Mouse (Mus musculus): ENCODE measurements around the gene Arl16. TPM values are rescaled to one million over a fixed set of nuclear protein-coding genes. Genes with fewer than 3 reads are reported as not detected.
"Not testable (repeated sequence)": the region's sequence is repeated elsewhere in the genome, so short reads cannot be mapped to it uniquely, and the experiment has no call there.

Gene Arl16
- 13.4 and 17.1 TPM in 2 replicates for total RNA-seq (2017)

- peak; percentile 97 for ATAC-seq (ENCODE audit: extremely low read depth, insufficient number of reproducible peaks, low FRiP score, poor library complexity, severe bottlenecking)
Measured at GRCm38 (mm10) chr11:120467051-120467735, at the start of gene Arl16. Arl16 (minus strand) TSS chr11:120467607.

- no peak for ATAC-seq (ENCODE audit: extremely low read depth, insufficient number of reproducible peaks, low FRiP score, poor library complexity, severe bottlenecking)
Measured at GRCm38 (mm10) chr11:120517147-120517546, 49.7 kb upstream of the Arl16 start.

- peak; percentile 84 for ATAC-seq (ENCODE audit: extremely low read depth, insufficient number of reproducible peaks, low FRiP score, poor library complexity, severe bottlenecking)
Measured at GRCm38 (mm10) chr11:120515611-120516010, 48.2 kb upstream of the Arl16 start.

- not testable (repeated sequence) for ATAC-seq (ENCODE audit: extremely low read depth, insufficient number of reproducible peaks, low FRiP score, poor library complexity, severe bottlenecking)
Measured at GRCm38 (mm10) chr11:120514262-120514661, 46.9 kb upstream of the Arl16 start.

- ATAC-seq (ENCODE audit: extremely low read depth, insufficient number of reproducible peaks, low FRiP score, poor library complexity, severe bottlenecking), result no peak
Measured at GRCm38 (mm10) chr11:120512790-120513453, 45.5 kb upstream of the Arl16 start.

DNA sequence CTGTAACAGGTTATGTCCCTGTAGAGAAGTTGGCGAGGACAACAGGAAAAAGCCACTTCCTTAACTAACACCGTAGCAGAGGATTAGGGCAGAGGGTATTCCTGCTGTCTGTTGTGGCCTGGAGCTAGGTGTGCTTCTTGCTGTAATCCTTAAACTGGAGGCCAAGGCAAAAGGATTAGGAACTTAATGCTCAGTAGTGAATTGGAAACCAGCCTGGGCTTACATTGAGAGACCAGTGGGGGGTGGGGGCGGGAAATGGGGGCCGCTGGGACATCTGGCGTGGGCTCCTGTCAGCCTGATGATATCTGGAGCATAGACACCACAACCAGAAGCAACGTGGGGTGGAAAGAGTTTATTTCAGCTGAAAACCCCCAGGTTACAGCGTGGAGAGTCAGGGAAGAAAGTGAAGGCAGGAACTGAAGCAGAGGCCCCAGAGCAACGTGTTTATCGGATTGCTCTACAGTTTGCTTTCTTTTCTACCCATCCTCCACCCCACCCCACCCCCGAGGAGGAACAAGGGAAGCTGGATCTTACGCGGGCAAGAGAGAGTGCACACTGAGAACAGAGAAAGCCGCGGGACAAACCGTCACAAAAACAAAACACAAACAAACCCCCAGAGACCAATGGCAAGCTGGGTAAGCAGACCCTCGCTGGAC, 43.1 kb upstream of the Arl16 start:
- no peak for ATAC-seq (ENCODE audit: extremely low read depth, insufficient number of reproducible peaks, low FRiP score, poor library complexity, severe bottlenecking)

- ATAC-seq (ENCODE audit: extremely low read depth, insufficient number of reproducible peaks, low FRiP score, poor library complexity, severe bottlenecking), result no peak
Measured at GRCm38 (mm10) chr11:120509940-120510339, 42.5 kb upstream of the Arl16 start.

- no peak for ATAC-seq (ENCODE audit: extremely low read depth, insufficient number of reproducible peaks, low FRiP score, poor library complexity, severe bottlenecking)
Measured at GRCm38 (mm10) chr11:120508290-120508870, 41.0 kb upstream of the Arl16 start.

- no peak for ATAC-seq (ENCODE audit: extremely low read depth, insufficient number of reproducible peaks, low FRiP score, poor library complexity, severe bottlenecking)
Measured at GRCm38 (mm10) chr11:120507611-120508289, 40.3 kb upstream of the Arl16 start.

GRCm38 (mm10) chr11:120506899-120507298, 39.5 kb upstream of the Arl16 start:
- ATAC-seq (ENCODE audit: extremely low read depth, insufficient number of reproducible peaks, low FRiP score, poor library complexity, severe bottlenecking), result no peak

GRCm38 (mm10) chr11:120505661-120506060, 38.3 kb upstream of the Arl16 start:
- ATAC-seq (ENCODE audit: extremely low read depth, insufficient number of reproducible peaks, low FRiP score, poor library complexity, severe bottlenecking), result no peak

DNA sequence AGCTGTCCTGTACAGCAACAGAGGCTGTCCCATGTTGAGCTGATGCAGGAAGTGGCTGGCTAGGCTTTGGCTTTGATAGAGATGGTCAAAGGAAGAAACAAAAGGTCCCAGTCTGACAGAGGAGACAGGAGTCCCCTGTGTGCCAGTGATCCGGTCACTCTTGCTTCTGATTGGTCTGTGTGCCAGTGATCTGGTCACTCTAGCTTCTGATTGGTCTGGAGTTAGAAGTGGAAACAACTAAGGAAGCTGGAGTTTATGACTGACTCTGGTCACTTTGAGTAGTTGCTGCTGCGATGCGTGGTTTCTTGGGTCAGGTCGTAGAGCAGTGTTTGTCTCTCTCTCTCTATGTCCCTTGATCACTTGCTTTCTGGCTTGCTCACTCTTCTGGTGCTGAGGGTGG, 34.3 kb upstream of the Arl16 start:
- no peak for ATAC-seq (ENCODE audit: extremely low read depth, insufficient number of reproducible peaks, low FRiP score, poor library complexity, severe bottlenecking)

DNA sequence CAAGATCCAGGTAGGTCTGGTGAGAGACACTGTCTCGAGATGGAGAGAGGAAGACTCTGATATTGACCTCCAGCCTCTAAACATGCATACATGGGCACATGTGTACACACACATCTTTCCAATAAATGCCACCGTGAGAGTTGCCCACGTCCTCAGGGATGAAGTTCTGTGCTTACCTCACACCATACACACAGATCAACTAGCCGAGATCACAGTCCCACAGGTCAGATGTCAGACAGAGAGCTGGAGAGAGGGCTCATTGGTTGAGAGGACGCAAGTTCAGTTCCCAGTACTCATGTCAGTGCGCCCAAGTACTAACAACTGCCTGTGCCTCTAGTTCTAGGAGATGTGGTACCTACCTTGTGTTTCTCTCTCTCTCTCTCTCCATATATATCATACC, 33.6 kb upstream of the Arl16 start:
- no peak for ATAC-seq (ENCODE audit: extremely low read depth, insufficient number of reproducible peaks, low FRiP score, poor library complexity, severe bottlenecking)

DNA sequence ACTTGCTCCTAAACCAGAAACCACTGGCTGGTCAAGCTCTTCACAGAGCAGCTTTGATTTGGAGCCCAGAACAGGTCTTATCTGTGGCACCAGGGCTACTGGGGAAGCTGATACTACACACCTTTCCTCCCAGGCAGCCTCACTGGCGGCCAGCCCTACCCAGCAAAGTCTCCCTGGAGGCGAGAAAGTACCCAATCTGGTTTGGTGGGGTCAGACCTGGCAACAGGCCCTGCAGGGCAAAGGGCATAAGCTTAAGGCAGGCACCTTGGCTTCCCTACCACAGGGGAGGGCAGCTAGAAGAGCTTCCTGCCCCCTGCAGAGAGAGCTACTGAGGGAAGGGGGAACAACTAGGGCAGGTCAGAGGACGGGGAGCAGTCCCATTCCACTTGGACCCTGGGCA, 33.0 kb upstream of the Arl16 start:
- no peak for ATAC-seq (ENCODE audit: extremely low read depth, insufficient number of reproducible peaks, low FRiP score, poor library complexity, severe bottlenecking)

GRCm38 (mm10) chr11:120499894-120500293, 32.5 kb upstream of the Arl16 start:
- no peak for ATAC-seq (ENCODE audit: extremely low read depth, insufficient number of reproducible peaks, low FRiP score, poor library complexity, severe bottlenecking)

- ATAC-seq (ENCODE audit: extremely low read depth, insufficient number of reproducible peaks, low FRiP score, poor library complexity, severe bottlenecking), result no peak
Measured at GRCm38 (mm10) chr11:120498891-120499290, 31.5 kb upstream of the Arl16 start.

- no peak for ATAC-seq (ENCODE audit: extremely low read depth, insufficient number of reproducible peaks, low FRiP score, poor library complexity, severe bottlenecking)
Measured at GRCm38 (mm10) chr11:120498226-120498625, 30.8 kb upstream of the Arl16 start.

DNA sequence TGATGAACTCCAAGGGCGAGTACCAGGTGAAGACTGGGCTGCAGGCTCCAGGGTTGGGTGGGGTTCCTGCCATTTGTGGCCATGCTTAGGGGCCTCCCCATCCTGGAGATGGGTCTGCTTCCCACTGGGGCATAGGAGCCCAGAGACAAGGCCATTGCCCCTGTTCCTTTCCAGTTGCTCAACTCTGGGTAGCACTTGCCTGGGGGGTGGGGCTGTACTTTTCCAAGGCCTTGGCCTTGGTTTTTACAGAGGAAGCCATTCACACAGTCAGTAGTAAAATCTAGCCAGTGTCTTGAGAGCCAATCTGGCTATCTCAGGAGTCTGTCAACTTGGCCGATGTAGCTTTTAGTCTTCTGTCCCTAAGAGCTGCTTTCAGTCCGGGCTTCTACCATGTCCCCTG, 30.0 kb upstream of the Arl16 start:
- ATAC-seq (ENCODE audit: extremely low read depth, insufficient number of reproducible peaks, low FRiP score, poor library complexity, severe bottlenecking), result no peak

DNA sequence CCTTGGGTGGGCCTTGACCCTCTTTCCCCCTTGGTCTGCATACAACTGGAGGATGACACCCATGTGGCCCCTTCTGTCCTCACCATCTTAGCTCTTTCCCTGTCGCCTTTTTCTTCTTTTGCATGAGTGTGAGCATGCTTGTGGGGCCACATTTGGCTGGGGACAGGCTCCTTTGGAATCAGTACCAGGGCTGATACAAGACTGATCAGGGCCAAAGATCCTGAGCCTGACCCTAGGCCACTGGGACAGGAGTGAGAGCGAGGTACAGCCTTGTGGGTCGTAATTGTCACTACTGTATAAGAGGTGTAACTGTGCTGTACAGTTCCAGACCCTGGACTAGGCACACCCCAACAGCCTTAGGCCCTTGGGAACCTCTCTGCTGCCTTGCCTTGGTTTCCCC, 26.5 kb upstream of the Arl16 start:
- ATAC-seq (ENCODE audit: extremely low read depth, insufficient number of reproducible peaks, low FRiP score, poor library complexity, severe bottlenecking), result no peak
